Mouse (Mus musculus) bone marrow, adult 2 months (tissue): ENCODE results near the gene Ppp1r14b.

ENCODE experiments used
- CTCF ChIP-seq: fragments of 200-500 bp; IDR thresholded peaks from 2 replicates; pipeline ENCODE4 v1.5.1; 2011; ENCODE audit warnings: low read length, control low read depth; ENCODE audit not compliant: control insufficient read depth, insufficient read depth
- POLR2A ChIP-seq: fragments of 200-500 bp; IDR thresholded peaks from 2 replicates; pipeline ENCODE4 v1.6.1; 2011; ENCODE audit warnings: low read depth, mild to moderate bottlenecking, control low read depth, low read length, borderline replicate concordance; ENCODE audit not compliant: control insufficient read depth

DNA sequence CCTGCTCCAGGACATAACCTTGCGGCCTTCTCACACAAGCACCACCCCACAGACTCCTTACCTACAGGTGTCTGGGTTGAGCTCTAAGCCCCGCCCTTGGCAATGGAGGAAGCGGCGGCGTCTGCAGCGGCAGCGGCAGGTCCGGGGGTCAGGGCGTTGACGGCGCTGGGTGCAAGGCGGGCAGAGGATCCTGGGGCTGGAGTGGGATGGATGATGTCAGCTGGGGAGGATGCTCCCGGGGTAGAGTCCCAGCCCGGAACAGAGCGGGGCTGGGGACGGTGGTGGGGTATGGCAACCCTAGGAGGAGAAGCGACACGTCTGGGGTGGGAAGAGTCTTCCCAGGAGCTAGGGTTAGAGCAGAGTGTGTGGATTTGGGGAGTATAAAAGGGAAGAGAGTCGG lies 10.5 kb downstream of the Ppp1r14b start:
- TF ChIP-seq CTCF (no peak), POLR2A (no peak)
